Mouse (Mus musculus): Measurements from ENCODE around the gene Dcdc2a.

DNA sequence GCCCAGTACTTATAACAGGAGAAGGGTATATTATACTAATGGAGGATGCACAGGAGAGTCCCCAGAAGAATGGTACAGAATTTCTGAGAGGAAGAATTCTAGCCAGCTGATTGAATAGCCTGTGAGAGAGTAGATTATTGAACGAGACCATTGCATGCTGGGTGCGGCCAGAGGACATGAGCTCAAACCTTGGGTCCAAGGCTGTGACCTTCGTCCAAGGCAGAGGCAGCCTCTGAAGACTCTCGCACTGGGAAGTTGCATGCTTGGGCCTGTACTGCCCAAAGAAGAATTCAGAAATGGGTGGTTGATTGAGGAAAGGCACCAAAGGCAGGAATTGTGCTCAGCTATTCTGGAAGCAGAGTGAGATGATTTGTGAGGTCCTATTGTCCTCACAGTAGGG, 38.0 kb downstream of the Dcdc2a start:
- TF ChIP-seq CTCF (IDR thresholded peaks at IDR 0.05; ENCODE audit: extremely low read depth, insufficient read depth, insufficient read length, insufficient replicate concordance) (no peak), POLR2A (IDR thresholded peaks at IDR 0.05; ENCODE audit: low read depth, low read length) (no peak)

Measured in spleen, adult 2 months (tissue).